Mouse (Mus musculus) lung, adult 2 months (tissue): Measurements from ENCODE around the gene Zfhx2.

ENCODE experiments used
- CTCF ChIP-seq: fragments of 200-500 bp; IDR thresholded peaks from 2 replicates; pipeline ENCODE4 v1.5.1; 2011; ENCODE audit warnings: mild to moderate bottlenecking, low read length, control low read depth; ENCODE audit not compliant: insufficient read depth
- POLR2A ChIP-seq: fragments of 200-500 bp; IDR thresholded peaks from 2 replicates; pipeline ENCODE4 v1.6.1; 2011; ENCODE audit warnings: low read depth, mild to moderate bottlenecking, control low read depth, low read length, borderline replicate concordance; ENCODE audit errors: extremely low read depth

DNA sequence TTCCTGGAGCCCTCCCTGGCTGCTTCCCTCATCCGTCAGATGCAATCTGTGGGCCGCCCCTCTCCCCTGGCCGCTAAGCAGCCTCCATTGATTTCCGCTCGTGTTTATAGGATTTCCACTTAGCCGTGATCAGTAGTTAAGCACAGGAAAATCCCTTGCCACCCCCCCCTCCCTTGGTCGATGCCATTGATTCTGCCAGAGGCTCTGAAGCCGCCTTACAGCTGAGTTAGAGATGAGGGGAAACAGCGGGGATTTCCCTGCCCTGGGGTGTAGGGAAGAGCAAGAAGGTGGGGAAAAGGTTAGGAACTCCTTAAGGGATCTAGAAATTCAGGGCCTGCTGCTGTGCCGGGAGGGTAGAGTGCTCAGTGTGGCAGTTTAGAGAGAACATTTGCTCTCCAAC lies 5.5 kb upstream of the Zfhx2 start:
- no peak for TF ChIP-seq POLR2A
- no peak for TF ChIP-seq CTCF
